Mouse (Mus musculus) urinary bladder, postnatal 10 days (tissue): ENCODE results near the gene Naxe.

Source experiments
- DNase-seq: peaks from one replicate; pipeline ENCODE4 v3.0.0; 2022; ENCODE audit warnings: low spot score

The Naxe gene

DNA sequence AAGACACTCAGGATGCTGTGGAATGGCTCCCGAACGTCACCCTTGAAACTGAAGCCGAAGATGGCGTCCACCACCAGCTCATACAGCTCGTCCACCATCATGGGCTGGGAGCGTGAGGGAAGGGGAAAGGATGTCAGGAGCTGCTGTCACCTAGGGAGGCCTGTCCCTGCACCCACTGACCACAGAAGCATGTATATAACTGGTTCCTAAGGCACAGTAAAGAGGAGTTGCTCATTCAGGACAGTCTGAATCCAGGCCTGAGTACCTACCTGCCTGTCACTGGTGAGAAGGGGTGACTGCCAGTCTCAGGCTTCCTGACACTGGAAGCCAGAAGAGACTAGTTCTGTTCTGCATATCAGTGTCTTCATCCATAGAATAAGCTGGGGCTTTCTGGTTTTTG, 1.3 kb downstream of the Naxe start:
- no peak for DNase-seq

DNA sequence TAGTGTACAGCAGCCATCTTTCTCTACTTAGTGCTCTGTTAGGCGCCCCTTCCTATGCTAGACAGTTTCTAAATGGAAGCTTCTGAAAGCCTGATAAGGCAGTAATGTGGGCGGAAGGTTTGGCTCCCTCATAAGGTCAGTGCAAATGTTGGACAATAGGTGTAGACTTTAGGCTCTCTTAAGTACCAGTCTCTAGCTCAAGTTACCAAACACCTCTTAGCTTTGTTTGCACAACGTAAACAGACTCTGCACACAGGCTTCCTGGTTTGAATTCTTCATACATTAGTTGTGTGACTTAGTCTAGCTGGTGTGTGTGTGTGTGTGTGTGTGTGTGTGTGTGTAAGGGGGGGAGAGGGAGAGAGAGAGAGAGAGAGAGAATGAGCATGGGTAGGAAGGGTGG, 8.8 kb downstream of the Naxe start:
- DNase-seq, result no peak

DNA sequence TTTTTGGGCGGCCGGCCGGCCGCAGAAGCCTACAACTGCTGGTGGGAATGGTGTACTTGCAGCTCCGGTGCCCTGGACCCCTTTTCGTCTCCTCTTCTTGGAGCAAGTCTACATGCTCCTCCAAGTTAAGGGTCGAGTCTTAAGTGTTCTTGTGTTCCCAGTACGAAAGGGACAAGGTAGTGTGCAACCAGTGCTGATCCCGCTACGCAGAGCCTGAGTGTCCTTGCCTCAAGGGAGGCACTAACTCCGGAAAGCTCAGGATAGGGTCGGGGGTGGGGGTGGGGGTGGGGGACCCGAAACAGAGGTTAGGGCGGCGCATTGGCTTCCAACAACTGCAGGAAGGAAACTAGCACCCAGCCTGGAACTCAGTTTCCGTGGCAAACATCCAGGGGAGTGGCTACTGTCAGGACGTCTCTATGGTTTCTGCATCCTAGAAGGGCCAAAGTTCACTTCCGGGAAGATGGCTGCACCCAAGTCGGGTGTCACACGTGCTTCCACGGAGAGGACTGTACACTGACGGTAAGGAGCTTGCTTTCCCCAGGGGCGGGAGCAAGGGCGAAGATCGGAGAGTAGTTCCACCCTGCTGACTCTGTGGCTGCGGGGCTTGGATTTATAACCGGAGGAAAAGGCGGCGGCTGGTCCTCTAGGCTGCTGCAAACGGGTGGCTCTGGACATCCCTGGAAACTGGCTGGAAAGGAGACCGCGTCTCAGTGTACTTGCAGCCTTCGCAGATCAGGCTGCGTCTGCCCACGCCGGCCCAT, 15.5 kb downstream of the Naxe start, which contains the start of gene Gpatch4:
Gene Gpatch4, plus strand, starts transcription at position 448 of the 761 bp plus-strand sequence.
- no peak for DNase-seq

DNA sequence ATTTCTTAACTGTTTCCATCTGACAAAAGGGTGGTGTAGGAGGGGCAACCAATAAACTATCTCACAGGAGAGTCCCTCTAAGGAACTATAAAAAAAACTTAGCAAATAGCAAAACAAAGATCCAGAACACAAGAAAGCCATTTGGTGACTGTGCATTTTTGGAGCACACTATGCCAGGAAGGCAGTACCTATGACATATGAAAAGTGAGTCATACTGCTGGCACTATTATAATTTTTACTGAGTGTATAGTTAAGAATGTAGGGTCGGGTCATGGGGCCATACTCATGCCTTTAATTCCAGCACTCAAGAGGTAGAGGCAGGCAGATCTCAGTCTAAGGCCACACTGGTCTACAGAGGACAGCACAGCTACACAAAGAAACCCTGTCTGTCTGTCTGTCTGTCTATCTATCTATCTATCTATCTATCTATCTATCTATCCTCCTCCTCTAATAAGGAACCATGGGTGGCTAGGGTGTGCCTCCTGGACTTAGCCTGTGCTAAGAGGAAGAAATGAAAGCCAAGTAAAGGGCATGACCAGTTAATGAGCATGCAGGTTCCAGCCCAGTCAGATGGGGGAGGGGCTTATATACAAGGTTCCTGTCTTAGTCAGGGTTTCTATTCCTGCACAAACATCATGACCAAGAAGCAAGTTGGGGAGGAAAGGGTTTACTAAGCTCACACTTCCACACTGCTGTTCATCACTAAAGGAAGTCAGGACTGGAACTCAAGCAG, 22.6 kb downstream of the Naxe start:
- DNase-seq, result no peak

GRCm38 (mm10) chr3:88033506-88033905, 24.8 kb downstream of the Naxe start:
- DNase-seq, result no peak

- no peak for DNase-seq
Measured at GRCm38 (mm10) chr3:88030608-88031395, 27.5 kb downstream of the Naxe start.

DNA sequence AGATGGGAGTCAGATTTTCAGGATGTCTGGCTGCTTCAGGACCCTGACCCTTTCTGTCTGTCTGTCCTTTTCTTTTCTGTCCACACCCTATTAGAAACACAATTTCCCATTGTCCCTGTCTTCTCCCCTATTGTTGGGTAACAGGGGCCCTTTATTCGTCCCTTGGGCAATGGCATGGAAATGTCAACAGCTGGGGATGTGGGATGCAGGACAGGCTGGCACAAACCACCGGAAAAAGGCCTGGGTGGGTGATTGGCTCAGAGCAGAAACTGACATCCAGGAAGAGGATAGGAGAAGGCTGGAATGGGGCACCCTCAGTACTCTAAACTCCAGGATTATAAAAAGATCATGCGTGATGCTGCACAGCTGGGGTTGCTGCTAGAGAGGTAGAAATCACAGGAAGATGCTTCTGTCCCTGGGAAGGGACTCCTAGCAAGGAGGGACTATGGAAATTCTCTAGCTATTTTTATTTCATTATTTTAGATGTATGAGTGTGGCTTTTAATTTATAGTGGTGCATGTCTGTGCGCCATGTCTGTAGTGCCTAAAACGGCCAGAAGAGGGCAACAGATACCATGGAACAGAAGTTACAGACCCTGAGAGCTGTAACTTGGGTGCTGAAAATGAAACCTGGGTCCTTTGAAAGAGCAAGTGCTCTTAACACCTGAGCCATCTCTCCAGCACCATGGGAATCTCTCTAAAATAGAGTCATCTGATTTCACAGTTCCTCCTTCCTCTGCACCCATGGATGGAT, 30.7 kb downstream of the Naxe start, which contains the start of gene Hapln2:
Gene Hapln2, minus strand, starts transcription at position 150 of the 753 bp plus-strand sequence.
- DNase-seq, result no peak

DNA sequence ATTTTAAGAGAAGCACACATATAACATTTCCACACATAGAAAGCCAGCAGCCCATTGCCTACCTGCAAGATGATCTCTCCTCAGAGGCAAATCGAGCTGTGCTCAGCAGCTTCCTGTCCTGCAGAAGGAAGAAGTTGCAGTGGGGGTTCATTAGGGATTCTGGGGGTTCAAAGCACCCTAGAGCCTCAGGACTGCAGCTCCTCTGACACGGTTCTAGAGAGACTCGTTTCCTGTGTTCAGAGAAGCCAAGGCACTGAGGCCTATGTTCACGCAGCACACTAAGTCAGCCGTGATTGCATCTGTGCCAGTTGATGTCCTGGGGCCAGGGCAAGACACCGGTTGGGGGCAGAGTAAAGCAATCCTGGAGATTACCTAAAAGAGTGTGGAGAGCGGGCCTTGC, 31.5 kb downstream of the Naxe start:
- no peak for DNase-seq

GRCm38 (mm10) chr3:88023192-88024074, 34.9 kb downstream of the Naxe start:
- no peak for DNase-seq

DNA sequence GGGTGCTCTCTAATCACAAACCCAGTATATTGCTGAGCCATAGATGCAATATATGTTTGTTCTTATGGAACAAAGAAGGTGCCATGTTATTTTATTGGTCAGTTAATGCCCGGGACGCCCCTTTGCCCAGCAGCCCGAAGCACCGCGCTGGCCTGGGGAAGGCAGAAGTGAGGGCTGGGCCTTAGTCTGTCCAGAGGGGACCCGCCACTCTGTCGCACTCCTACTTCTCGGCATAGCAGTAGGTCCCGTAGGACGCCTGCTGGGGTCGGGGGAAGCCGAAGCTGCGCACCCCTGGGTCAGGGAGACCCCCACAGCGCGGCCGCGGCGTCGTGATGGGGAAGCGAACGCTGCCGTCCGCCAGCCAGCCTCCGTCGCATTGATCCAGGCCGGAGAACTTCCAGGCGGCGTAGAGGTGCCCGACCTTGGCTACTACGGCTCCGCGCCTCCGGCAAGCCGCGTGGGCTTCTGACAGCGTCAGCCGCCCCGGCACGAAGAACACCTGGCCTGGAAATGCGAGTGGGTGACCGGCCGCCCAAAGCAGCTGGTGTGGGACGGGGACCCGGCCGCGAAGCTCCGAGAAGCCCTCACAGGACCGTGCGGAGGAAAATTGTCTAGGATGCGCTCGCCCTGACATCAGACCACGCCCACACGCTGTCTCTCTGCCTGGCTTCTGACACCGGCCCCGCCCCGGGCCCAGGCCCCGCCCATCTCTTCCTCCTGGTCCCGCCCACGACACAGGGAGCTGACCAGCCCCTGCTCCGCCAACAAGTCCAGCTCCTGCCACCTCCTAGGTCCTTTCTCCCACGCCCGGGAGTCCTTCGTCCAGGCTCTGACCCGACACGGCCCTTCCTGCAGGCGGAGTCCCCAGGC, 35.7 kb downstream of the Naxe start:
- no peak for DNase-seq

- no peak for DNase-seq
Measured at GRCm38 (mm10) chr3:88010634-88011265, 47.5 kb downstream of the Naxe start.
